Mouse (Mus musculus): ENCODE data around the gene Aqp12. TPM values are rescaled to one million over a fixed set of nuclear protein-coding genes. Genes with fewer than 3 reads are reported as not detected.

The Aqp12 gene
- polyA plus RNA-seq, 1 experiment from 2014 or later: not detected

DNA sequence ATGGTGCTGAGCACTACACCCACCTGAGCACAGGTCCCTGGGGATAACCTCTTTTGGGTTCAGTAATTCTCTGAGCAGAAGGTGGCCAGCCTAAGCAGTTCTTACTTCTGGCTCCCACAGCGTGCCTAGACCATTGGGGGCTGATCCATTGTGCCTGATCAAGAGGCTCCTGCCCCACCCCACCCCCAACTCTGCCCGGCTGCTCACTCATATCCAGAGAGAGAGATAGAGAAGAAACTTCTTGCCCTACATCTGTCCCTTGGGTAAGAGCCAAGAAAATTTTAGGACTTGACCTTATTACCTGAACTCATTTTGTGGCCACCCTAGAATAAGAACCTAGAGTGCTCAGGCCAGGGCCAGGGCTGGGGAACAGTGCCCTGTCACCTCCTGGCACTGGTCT lies 13.3 kb upstream of the Aqp12 start:
- WGBS: 83% methylated on average over 2 of the region's 2 CpGs
- ATAC-seq (replicated peaks; ENCODE audit: insufficient number of reproducible peaks, low FRiP score, low TSS enrichment, low read depth): no peak
- Histone ChIP-seq H3K4me2 (ENCODE audit: low read depth, low read length) (no peak overlapping the region), H3K9me3 (replicated peaks; ENCODE audit: control insufficient read depth, low read length) (no peaks in the 10 kb centered on the region), H3K27me3 (ENCODE audit: control insufficient read depth, insufficient read depth, low read length) (no peaks in the 10 kb centered on the region), H3K4me1 (ENCODE audit: control insufficient read depth, insufficient read depth, low read length) (no peaks in the 10 kb centered on the region), H3K27ac (replicated peaks; ENCODE audit: low read depth, low read length) (no peak overlapping the region), H3K9ac (replicated peaks; ENCODE audit: low read length) (no peak overlapping the region), H3K4me3 (ENCODE audit: low read depth, low read length) (no peak overlapping the region), H3K36me3 (replicated peaks; ENCODE audit: control insufficient read depth, insufficient read depth, low read depth, low read length) (no peaks in the 10 kb centered on the region)
- no peak for DNase-seq (ENCODE audit: low spot score)

DNA sequence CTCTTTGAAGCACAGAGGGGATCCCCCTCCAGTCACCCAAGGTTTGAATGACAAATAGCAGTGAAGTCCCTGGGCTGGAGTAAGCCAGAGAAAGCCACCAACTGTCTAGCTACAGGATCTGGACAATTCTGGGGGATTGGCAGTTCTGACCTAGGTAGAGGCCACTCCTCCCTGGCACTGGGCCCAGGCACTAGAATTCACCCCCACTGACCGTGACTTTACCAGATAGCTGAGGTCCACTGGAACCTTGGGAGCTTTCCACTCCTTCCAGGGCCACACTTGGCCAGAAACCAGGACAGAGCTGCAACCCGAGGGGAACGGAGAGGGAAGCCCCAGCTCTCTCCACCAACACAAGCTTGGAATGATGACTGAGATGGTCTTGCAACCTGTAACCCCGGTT lies 3.1 kb downstream of the Aqp12 start:
- DNase-seq (ENCODE audit: low spot score) (no peak), ATAC-seq (replicated peaks; ENCODE audit: insufficient number of reproducible peaks, low FRiP score, low TSS enrichment, low read depth) (no peak)
- H3K9ac ChIP-seq (replicated peaks; ENCODE audit: low read length): no peak overlapping the region
- H3K27me3 ChIP-seq (ENCODE audit: control insufficient read depth, insufficient read depth, low read length): no peaks in the 10 kb centered on the region
- no peaks in the 10 kb centered on the region for H3K36me3 ChIP-seq (replicated peaks; ENCODE audit: control insufficient read depth, insufficient read depth, low read depth, low read length)
- H3K9me3 ChIP-seq (replicated peaks; ENCODE audit: control insufficient read depth, low read length): no peaks in the 10 kb centered on the region
- H3K4me3 ChIP-seq (ENCODE audit: low read depth, low read length): no peak overlapping the region
- no peaks in the 10 kb centered on the region for H3K4me1 ChIP-seq (ENCODE audit: control insufficient read depth, insufficient read depth, low read length)
- 77% methylated on average over 4 of the region's 4 CpGs for WGBS
- H3K4me2 ChIP-seq (ENCODE audit: low read depth, low read length): no peak overlapping the region
- no peak overlapping the region for H3K27ac ChIP-seq (replicated peaks; ENCODE audit: low read depth, low read length)

DNA sequence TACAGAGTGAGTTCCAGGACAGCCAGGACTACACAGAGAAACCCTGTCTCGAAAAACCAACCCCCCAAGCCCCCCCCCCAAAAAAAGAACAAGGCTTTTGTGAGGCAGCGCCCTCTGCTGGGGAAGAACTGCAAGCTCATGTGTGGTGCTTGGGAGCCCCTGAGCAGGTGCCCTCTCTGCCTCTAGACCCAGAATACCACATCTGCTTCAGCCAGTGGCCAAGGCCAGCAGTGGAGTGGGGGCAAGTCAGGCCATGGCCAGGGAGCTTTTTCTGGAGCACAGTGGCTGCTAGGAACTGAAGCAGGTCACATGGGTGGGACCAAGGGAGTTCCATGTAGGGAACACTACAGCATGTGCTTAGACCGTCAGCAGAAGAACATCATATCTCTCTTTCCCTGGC lies 4.6 kb downstream of the Aqp12 start:
- H3K36me3 ChIP-seq (replicated peaks; ENCODE audit: control insufficient read depth, insufficient read depth, low read depth, low read length): no peaks in the 10 kb centered on the region
- no peak overlapping the region for H3K4me2 ChIP-seq (ENCODE audit: low read depth, low read length)
- WGBS: 34% methylated on average over 3 of the region's 3 CpGs
- no peaks in the 10 kb centered on the region for H3K9me3 ChIP-seq (replicated peaks; ENCODE audit: control insufficient read depth, low read length)
- H3K4me3 ChIP-seq (ENCODE audit: low read depth, low read length): no peak overlapping the region
- H3K27me3 ChIP-seq (ENCODE audit: control insufficient read depth, insufficient read depth, low read length): no peaks in the 10 kb centered on the region
- peak; percentile 31 for DNase-seq (ENCODE audit: low spot score)
- ATAC-seq (replicated peaks; ENCODE audit: insufficient number of reproducible peaks, low FRiP score, low TSS enrichment, low read depth): no peak
- no peaks in the 10 kb centered on the region for H3K4me1 ChIP-seq (ENCODE audit: control insufficient read depth, insufficient read depth, low read length)
- no peak overlapping the region for H3K27ac ChIP-seq (replicated peaks; ENCODE audit: low read depth, low read length)
- no peak overlapping the region for H3K9ac ChIP-seq (replicated peaks; ENCODE audit: low read length)

DNA sequence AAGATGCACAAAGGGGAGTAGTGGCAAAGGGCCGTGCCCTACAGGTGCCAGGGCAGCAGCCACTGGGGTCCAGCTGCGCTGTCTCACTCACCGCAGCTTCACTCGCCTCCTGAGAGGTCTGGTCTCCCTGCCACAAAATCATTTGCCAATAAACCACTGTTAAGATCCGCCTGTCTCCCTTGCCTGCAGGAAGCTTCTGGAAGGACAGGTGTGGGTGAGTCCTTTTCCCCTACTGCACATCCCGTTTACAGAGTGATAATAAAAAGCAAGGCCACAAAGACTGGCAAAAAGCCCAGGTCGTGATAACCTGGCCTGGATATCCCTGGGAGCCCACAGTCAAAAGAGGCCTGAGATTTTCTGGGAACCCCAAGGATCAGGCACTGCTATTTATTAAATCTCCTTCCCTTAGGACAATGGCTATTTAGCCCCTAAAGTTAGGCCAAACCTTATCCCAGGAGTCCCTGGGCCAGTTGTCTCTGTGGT lies 6.0 kb downstream of the Aqp12 start:
- ATAC-seq (replicated peaks; ENCODE audit: insufficient number of reproducible peaks, low FRiP score, low TSS enrichment, low read depth) (no peak), DNase-seq (ENCODE audit: low spot score) (no peak)
- H3K4me3 ChIP-seq (ENCODE audit: low read depth, low read length): no peak overlapping the region
- H3K4me1 ChIP-seq (ENCODE audit: control insufficient read depth, insufficient read depth, low read length): no peaks in the 10 kb centered on the region
- H3K27ac ChIP-seq (replicated peaks; ENCODE audit: low read depth, low read length): no peak overlapping the region
- no peaks in the 10 kb centered on the region for H3K36me3 ChIP-seq (replicated peaks; ENCODE audit: control insufficient read depth, insufficient read depth, low read depth, low read length)
- H3K9ac ChIP-seq (replicated peaks; ENCODE audit: low read length): no peak overlapping the region
- H3K9me3 ChIP-seq (replicated peaks; ENCODE audit: control insufficient read depth, low read length): no peaks in the 10 kb centered on the region
- H3K4me2 ChIP-seq (ENCODE audit: low read depth, low read length): no peak overlapping the region
- H3K27me3 ChIP-seq (ENCODE audit: control insufficient read depth, insufficient read depth, low read length): no peaks in the 10 kb centered on the region
- 77% methylated on average over 7 of the region's 7 CpGs for WGBS

GRCm38 (mm10) chr1:93013367-93013766 lies 7.2 kb downstream of the Aqp12 start:
- no peaks in the 10 kb centered on the region for H3K36me3 ChIP-seq (replicated peaks; ENCODE audit: control insufficient read depth, insufficient read depth, low read depth, low read length)
- H3K9me3 ChIP-seq (replicated peaks; ENCODE audit: control insufficient read depth, low read length): no peaks in the 10 kb centered on the region
- 86% methylated on average over 4 of the region's 4 CpGs for WGBS
- no peak overlapping the region for H3K9ac ChIP-seq (replicated peaks; ENCODE audit: low read length)
- H3K4me2 ChIP-seq (ENCODE audit: low read depth, low read length): no peak overlapping the region
- H3K4me1 ChIP-seq (ENCODE audit: control insufficient read depth, insufficient read depth, low read length): no peaks in the 10 kb centered on the region
- H3K27me3 ChIP-seq (ENCODE audit: control insufficient read depth, insufficient read depth, low read length): no peaks in the 10 kb centered on the region
- no peak overlapping the region for H3K4me3 ChIP-seq (ENCODE audit: low read depth, low read length)
- DNase-seq (ENCODE audit: low spot score): no peak
- no peak overlapping the region for H3K27ac ChIP-seq (replicated peaks; ENCODE audit: low read depth, low read length)
- no peak for ATAC-seq (replicated peaks; ENCODE audit: insufficient number of reproducible peaks, low FRiP score, low TSS enrichment, low read depth)

- 0 out of 2 replicates have a peak, but pooled peaks have one; percentile 41 for ATAC-seq (replicated peaks; ENCODE audit: insufficient number of reproducible peaks, low FRiP score, low TSS enrichment, low read depth)
- no peak overlapping the region for H3K4me3 ChIP-seq (ENCODE audit: low read depth, low read length)
- no peaks in the 10 kb centered on the region for H3K27me3 ChIP-seq (ENCODE audit: control insufficient read depth, insufficient read depth, low read length)
These were observed 8.3 kb downstream of the Aqp12 start for GRCm38 (mm10) chr1:93014460-93014859.

DNA sequence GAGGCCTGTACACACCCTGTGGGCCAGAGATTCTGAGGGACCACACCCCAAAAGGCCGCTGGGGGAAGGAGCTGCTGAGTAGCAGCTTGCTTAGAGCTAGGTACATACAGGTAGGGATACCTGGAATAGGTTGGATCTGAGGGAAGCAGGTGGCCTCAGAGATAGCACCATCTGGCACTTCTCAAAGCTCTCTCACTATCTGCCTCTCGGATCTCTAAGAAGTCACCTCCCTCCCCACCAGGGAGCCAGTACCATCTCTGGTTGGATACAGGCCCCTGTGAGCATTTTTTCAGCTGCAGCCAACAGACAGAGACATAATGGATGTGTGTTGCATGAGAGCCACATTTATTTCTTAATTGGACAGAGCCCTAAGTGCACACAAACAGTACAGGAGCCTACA lies 9.0 kb downstream of the Aqp12 start:
- ATAC-seq (replicated peaks; ENCODE audit: insufficient number of reproducible peaks, low FRiP score, low TSS enrichment, low read depth): no peak
- Histone ChIP-seq H3K4me2 (ENCODE audit: low read depth, low read length) (no peak overlapping the region), H3K9me3 (replicated peaks; ENCODE audit: control insufficient read depth, low read length) (no peaks in the 10 kb centered on the region), H3K27ac (replicated peaks; ENCODE audit: low read depth, low read length) (no peak overlapping the region), H3K4me1 (ENCODE audit: control insufficient read depth, insufficient read depth, low read length) (no peaks in the 10 kb centered on the region), H3K27me3 (ENCODE audit: control insufficient read depth, insufficient read depth, low read length) (no peaks in the 10 kb centered on the region), H3K4me3 (ENCODE audit: low read depth, low read length) (no peak overlapping the region), H3K9ac (replicated peaks; ENCODE audit: low read length) (no peak overlapping the region), H3K36me3 (replicated peaks; ENCODE audit: control insufficient read depth, insufficient read depth, low read depth, low read length) (no peaks in the 10 kb centered on the region)
- 49% methylated on average over 2 of the region's 2 CpGs for WGBS
- no peak for DNase-seq (ENCODE audit: low spot score)

More at GRCm38 (mm10) chr1:93014460-93014859, 8.3 kb downstream of the Aqp12 start:
- H3K4me1 ChIP-seq (ENCODE audit: control insufficient read depth, insufficient read depth, low read length): no peaks in the 10 kb centered on the region
- H3K4me2 ChIP-seq (ENCODE audit: low read depth, low read length): no peak overlapping the region
- DNase-seq (ENCODE audit: low spot score): peak; percentile 76
- H3K9me3 ChIP-seq (replicated peaks; ENCODE audit: control insufficient read depth, low read length): no peaks in the 10 kb centered on the region
- H3K36me3 ChIP-seq (replicated peaks; ENCODE audit: control insufficient read depth, insufficient read depth, low read depth, low read length): no peaks in the 10 kb centered on the region
- H3K27ac ChIP-seq (replicated peaks; ENCODE audit: low read depth, low read length): no peak overlapping the region
- H3K9ac ChIP-seq (replicated peaks; ENCODE audit: low read length): no peak overlapping the region

DNA sequence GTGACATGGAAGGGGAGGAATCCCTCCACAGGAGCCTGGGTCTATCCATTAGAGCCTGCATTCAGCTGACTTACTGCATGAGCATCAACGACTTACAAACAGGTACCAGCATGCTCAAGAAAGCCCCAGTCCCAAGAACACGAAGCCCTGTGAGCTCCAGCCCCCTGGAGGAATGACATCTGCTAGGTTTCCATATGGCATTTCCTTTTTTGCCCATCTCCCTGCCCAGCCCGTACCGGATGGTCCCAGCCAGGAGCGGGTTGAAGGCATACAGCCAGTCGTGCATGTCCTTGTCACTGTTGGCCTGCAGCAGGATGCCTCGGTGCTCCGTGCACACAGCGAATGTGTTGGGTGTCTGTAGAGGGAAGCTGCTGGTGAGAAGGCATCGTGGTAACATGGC lies 12.6 kb downstream of the Aqp12 start:
- Histone ChIP-seq H3K4me3 (ENCODE audit: low read depth, low read length) (no peak overlapping the region), H3K9ac (replicated peaks; ENCODE audit: low read length) (no peak overlapping the region), H3K9me3 (replicated peaks; ENCODE audit: control insufficient read depth, low read length) (no peaks in the 10 kb centered on the region), H3K4me1 (ENCODE audit: control insufficient read depth, insufficient read depth, low read length) (no peaks in the 10 kb centered on the region), H3K36me3 (replicated peaks; ENCODE audit: control insufficient read depth, insufficient read depth, low read depth, low read length) (no peaks in the 10 kb centered on the region), H3K27ac (replicated peaks; ENCODE audit: low read depth, low read length) (no peak overlapping the region), H3K27me3 (ENCODE audit: control insufficient read depth, insufficient read depth, low read length) (no peaks in the 10 kb centered on the region; the same call in 1 of the 2 replicates), H3K4me2 (ENCODE audit: low read depth, low read length) (no peak overlapping the region)
- DNase-seq (ENCODE audit: low spot score) (no peak), ATAC-seq (replicated peaks; ENCODE audit: insufficient number of reproducible peaks, low FRiP score, low TSS enrichment, low read depth) (no peak)
- WGBS: 84% methylated on average over 10 of the region's 10 CpGs
